Mouse (Mus musculus): Measurements from ENCODE around the gene Adamts20.

The Adamts20 gene

GRCm38 (mm10) chr15:94334586-94334985, 130.6 kb downstream of the Adamts20 start:
- no peak for DNase-seq

- DNase-seq = no peak
Measured at GRCm38 (mm10) chr15:94326626-94327025, 138.6 kb downstream of the Adamts20 start.

GRCm38 (mm10) chr15:94325509-94326181, 139.6 kb downstream of the Adamts20 start:
- DNase-seq = peak; percentile 83 to 91

GRCm38 (mm10) chr15:94316171-94316570, 149.0 kb downstream of the Adamts20 start:
- DNase-seq = no peak

GRCm38 (mm10) chr15:94309689-94310088, 155.5 kb downstream of the Adamts20 start:
- no peak for DNase-seq

GRCm38 (mm10) chr15:94307888-94308287, 157.3 kb downstream of the Adamts20 start:
- no peak for DNase-seq

- DNase-seq = no peak
Measured at GRCm38 (mm10) chr15:94303151-94303550, 162.1 kb downstream of the Adamts20 start.

GRCm38 (mm10) chr15:94294084-94294483, 171.1 kb downstream of the Adamts20 start:
- DNase-seq = no peak

GRCm38 (mm10) chr15:94288015-94288414, 177.2 kb downstream of the Adamts20 start:
- no peak for DNase-seq

- DNase-seq = no peak
Measured at GRCm38 (mm10) chr15:94287495-94287894, 177.7 kb downstream of the Adamts20 start.

- no peak for DNase-seq
Measured at GRCm38 (mm10) chr15:94276418-94276817, 188.8 kb downstream of the Adamts20 start.

GRCm38 (mm10) chr15:94265630-94266029, 199.6 kb downstream of the Adamts20 start:
- DNase-seq = peak; percentile 77 to 88

GRCm38 (mm10) chr15:94264497-94264879, 200.7 kb downstream of the Adamts20 start:
- no peak for DNase-seq

- peak in 1 of 2 experiments; percentile 53 for DNase-seq
Measured at GRCm38 (mm10) chr15:94263866-94264496, 201.2 kb downstream of the Adamts20 start.

- DNase-seq = no peak
Measured at GRCm38 (mm10) chr15:94263241-94263640, 202.0 kb downstream of the Adamts20 start.

- no peak for DNase-seq
Measured at GRCm38 (mm10) chr15:94259497-94259896, 205.7 kb downstream of the Adamts20 start.

GRCm38 (mm10) chr15:94255538-94255937, 209.7 kb downstream of the Adamts20 start:
- DNase-seq = no peak

- DNase-seq = no peak
Measured at GRCm38 (mm10) chr15:94254861-94255516, 210.2 kb downstream of the Adamts20 start.

GRCm38 (mm10) chr15:94254091-94254860, 210.9 kb downstream of the Adamts20 start:
- peak; percentile 12 to 17 for DNase-seq

GRCm38 (mm10) chr15:94252962-94253712, 212.1 kb downstream of the Adamts20 start:
- DNase-seq = peak in 1 of 2 experiments; percentile 21

GRCm38 (mm10) chr15:94249766-94250165, 215.5 kb downstream of the Adamts20 start:
- no peak for DNase-seq

- no peak for DNase-seq
Measured at GRCm38 (mm10) chr15:94248386-94248785, 216.8 kb downstream of the Adamts20 start.

Measured in kidney, postnatal 36 days (tissue).